Mouse (Mus musculus) kidney, postnatal 0 days (tissue): Measurements from ENCODE around the gene Uchl3. TPM values are rescaled to one million over a fixed set of nuclear protein-coding genes. Genes with fewer than 3 reads are reported as not detected.

Experiments
- ATAC-seq: fragments of 200-750 bp; cut with Nextera tagmentation; replicated peaks from 2 replicates; pipeline ENCODE4 v1.8.0; 2017; ENCODE audit warnings: low read depth, moderate number of reproducible peaks, moderate TSS enrichment, moderate library complexity; ENCODE audit not compliant: low FRiP score
- DNase-seq: peaks from one replicate; pipeline ENCODE4 v3.0.0-alpha.2; 2016; ENCODE audit warnings: low spot score
- H3K27ac ChIP-seq: fragments of 300-500 bp; sonication (generic); 2 replicates; pipeline ENCODE4 v1.5.1; 2014; ENCODE audit warnings: mild to moderate bottlenecking
- H3K27me3 ChIP-seq: fragments of 300-500 bp; sonication (generic); 2 replicates; pipeline ENCODE4 v1.6.1; 2014; ENCODE audit warnings: low read length, mixed read lengths; ENCODE audit not compliant: insufficient read depth
- H3K36me3 ChIP-seq: fragments of 300-500 bp; sonication (generic); 2 replicates; pipeline ENCODE4 v1.6.1; 2014; ENCODE audit warnings: low read length, mixed read lengths; ENCODE audit not compliant: insufficient read depth
- H3K4me1 ChIP-seq: fragments of 300-500 bp; sonication (generic); replicated peaks from 2 replicates; pipeline ENCODE4 v1.6.1; 2014; ENCODE audit warnings: antibody characterized with exemption, low read length, mixed read lengths; ENCODE audit not compliant: insufficient read depth
- H3K4me2 ChIP-seq: fragments of 300-500 bp; sonication (generic); 2 replicates; pipeline ENCODE4 v1.6.1; 2014; ENCODE audit warnings: mild to moderate bottlenecking, low read length, moderate library complexity, mixed read lengths
- H3K4me3 ChIP-seq: fragments of 300-500 bp; sonication (generic); replicated peaks from 2 replicates; pipeline ENCODE4 v1.5.1; 2014; ENCODE audit warnings: low read depth, low read length
- H3K9ac ChIP-seq: fragments of 300-500 bp; sonication (generic); 2 replicates; pipeline ENCODE4 v1.6.1; 2014; ENCODE audit warnings: low read depth, low read length
- H3K9me3 ChIP-seq: fragments of 300-500 bp; sonication (generic); replicated peaks from 2 replicates; pipeline ENCODE4 v1.6.1; 2016; ENCODE audit warnings: low read length, inconsistent platforms, mixed read lengths
- CTCF ChIP-seq: IDR thresholded peaks from 2 replicates; pipeline ENCODE4 v1.5.1; 2016; ENCODE audit warnings: antibody characterized with exemption, low read depth, mild to moderate bottlenecking, moderate library complexity
- WGBS: fragments of 180-500 bp; shearing (Covaris S2); extraction: QIAGEN DNeasy Blood & Tissue Kit; methylation state at CpG from one replicate; pipeline ENCODE4 v1.1.7; 2014; 5-methylcytosine and 5-hydroxymethylcytosine counted together
- polyA plus RNA-seq: library from polyadenylated mRNA; unstranded; fragments of >200 nt; fragmentation: Nextera tagmentation; extraction: Ambion mirVana; gene quantifications from 2 replicates; pipeline ENCODE4 v1.2.1, GENCODE M21; 2015

Uchl3 gene
- polyA plus RNA-seq, 1 experiment from 2014 or later = 132 TPM

GRCm38 (mm10) chr14:101737501-101737900, 83.7 kb downstream of the Uchl3 start:
- no peak for TF ChIP-seq CTCF
- Histone ChIP-seq H3K9ac (no peak overlapping the region), H3K9me3 (no peaks in the 10 kb centered on the region), H3K27me3 (no peaks in the 10 kb centered on the region), H3K4me3 (no peak overlapping the region), H3K36me3 (no peaks in the 10 kb centered on the region), H3K4me2 (no peak overlapping the region), H3K27ac (no peak overlapping the region), H3K4me1 (no peaks in the 10 kb centered on the region)
- WGBS = 83% methylated on average over 4 of the region's 4 CpGs
- ATAC-seq = no peak
- DNase-seq = no peak

Other genes starting within 250 kb of the Uchl3 start
- gene Tbc1d4, start 44.8 kb upstream of the Uchl3 start, polyA plus RNA-seq = 15.9 and 16.3 TPM in 2 replicates
- 110 and 113 TPM in 2 replicates for gene Commd6, start 13.3 kb upstream of the Uchl3 start, polyA plus RNA-seq
- gene Gm9922, start 75.8 kb downstream of the Uchl3 start, polyA plus RNA-seq = 8.6 and 10.1 TPM in 2 replicates
- 13.9 and 14.2 TPM in 2 replicates for gene Lmo7, start 76.0 kb downstream of the Uchl3 start, polyA plus RNA-seq